Mouse (Mus musculus): ENCODE data around the gene Ubb. TPM values are rescaled to one million over a fixed set of nuclear protein-coding genes. Genes with fewer than 3 reads are reported as not detected.

Ubb gene
- 1,534 and 1,760 TPM in 2 replicates for polyA plus RNA-seq (2012; rRNA removed)

DNA sequence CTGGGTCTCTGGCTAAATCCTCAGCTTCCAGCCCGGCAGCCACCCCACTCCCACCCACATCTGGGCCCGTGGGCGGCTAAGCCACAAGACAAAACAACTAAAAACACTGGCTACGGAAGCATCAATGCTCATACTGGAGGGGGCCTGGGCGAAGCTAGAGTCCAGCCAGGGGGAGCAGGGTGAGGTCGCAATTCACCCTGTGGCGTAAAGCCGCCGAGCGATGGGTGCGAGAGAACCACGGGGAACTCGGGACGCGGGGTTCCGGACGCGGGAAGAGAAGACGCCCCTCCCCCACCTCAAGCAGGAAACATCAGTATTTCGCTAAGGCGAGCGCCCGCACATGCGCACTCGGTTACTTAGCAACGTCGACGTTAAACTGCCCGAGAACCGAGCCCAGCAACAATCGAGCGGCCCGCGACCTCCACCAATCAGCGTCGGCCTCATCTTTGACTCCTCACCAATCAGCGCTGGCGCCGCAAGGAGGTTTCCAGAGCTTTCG lies at the start of gene Ubb:
Gene Ubb (plus strand): TSS at position 445 of the 499 bp plus-strand sequence.

DNA sequence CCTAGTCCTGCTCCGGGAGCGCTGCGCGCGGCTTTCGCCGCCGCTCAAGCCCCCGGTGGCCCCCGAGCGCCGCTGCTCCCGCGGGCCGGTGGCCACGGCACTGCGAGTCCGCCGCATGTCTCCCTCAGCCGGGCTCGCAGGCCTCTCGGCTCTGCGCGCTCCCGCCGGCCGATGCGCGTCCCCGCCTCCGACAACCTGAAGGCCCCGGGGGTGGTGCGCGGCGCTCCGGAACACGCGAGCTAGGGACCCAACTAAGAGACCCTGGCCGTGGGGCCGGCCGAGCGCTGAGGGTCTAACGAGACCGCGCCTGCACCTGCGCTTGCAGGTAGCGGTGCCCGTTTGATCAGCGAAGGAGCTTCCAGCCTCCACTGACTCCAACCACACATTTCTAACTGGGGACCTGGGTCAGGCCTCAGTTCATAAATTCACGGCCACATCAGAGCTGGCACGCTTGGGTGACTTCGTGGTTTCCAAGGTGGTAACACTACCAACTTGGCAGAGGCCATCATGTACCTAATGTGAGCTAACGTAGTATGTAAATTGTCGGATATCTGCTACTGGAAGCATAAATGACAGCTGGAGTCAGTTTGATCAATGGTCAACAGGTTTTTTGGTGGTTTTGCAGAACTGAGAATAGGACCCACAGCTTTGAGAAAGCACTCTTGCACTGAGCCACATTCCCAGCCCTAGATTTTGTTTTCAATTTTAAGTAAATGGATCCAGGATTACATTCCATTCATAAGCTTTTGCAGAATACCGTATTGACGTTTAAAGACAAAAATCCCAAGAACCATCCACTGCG lies 11.7 kb upstream of the Ubb start, which contains the start of gene Cenpv:
Gene Cenpv (minus strand): TSS at position 173 of the 802 bp plus-strand sequence.

DNA sequence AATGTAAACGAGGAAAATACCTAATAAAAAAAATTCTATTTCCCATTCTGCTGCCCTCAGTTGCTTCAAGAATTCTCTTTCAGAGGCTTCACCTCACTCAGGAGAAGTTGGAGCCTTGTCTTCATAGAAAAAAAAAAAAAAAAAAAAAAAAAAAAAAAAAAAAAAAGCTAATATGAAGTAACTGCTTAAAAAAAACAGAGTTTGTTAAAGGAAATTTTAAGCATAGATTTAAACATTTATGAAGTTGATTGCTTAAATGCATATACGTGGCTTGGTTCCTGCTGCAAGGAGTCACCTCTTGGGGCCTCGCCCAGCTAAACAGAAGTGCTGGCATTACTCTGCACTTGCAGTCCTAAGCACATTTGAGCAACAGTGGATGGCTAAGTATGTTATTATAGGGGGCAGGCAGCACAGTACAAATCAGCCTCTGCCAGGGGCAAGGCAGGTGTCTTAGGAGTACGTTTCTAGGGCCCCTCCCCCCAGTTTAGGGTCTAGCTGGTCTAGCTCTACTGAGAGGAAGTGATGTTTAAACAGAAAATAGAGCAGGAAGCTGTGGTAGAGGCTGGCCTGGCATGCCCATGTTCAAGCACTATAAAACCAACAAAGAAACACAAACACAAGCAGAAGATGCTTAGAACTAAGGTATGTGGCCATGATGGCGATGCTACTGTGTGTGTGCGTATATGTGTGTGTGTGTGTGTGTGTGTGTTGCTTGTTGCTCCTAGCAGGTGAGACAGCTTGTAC lies 23.2 kb downstream of the Ubb start, which contains the start of gene Trpv2:
Gene Trpv2 (plus strand): TSS at position 528 of the 744 bp plus-strand sequence.

Other genes with a start within 250 kb of the Ubb start
- gene Pigl, start 92.7 kb upstream of the Ubb start, polyA plus RNA-seq (2012; rRNA removed), result 5.2 TPM in 2 replicates
- gene Ncor1, start 92.6 kb upstream of the Ubb start, polyA plus RNA-seq (2012; rRNA removed), result 71.9 and 79.0 TPM in 2 replicates
- gene Cenpv, start 11.9 kb upstream of the Ubb start, polyA plus RNA-seq (2012; rRNA removed), result 58.8 and 69.0 TPM in 2 replicates
- 13.2 and 13.5 TPM in 2 replicates for gene Trpv2, start 23.3 kb downstream of the Ubb start, polyA plus RNA-seq (2012; rRNA removed)
- gene Lrrc75a, start 97.4 kb downstream of the Ubb start, polyA plus RNA-seq (2012; rRNA removed), result 79.2 and 88.3 TPM in 2 replicates
- 56.6 and 56.8 TPM in 2 replicates for gene Mmgt2, start 97.5 kb downstream of the Ubb start, polyA plus RNA-seq (2012; rRNA removed)
- 1.1 TPM in 2 replicates for gene Zfp287, start 180.7 kb downstream of the Ubb start, polyA plus RNA-seq (2012; rRNA removed)
- not detected in 2 replicates for gene Gm10428, start 201.9 kb downstream of the Ubb start, polyA plus RNA-seq (2012; rRNA removed)
- 0.42 and 0.62 TPM in 2 replicates for gene Zfp286, start 238.3 kb downstream of the Ubb start, polyA plus RNA-seq (2012; rRNA removed)

Data from colon, adult 2 months (tissue).